ENCODE assay signal across 16 mouse cellular contexts in the genomic region with DNA sequence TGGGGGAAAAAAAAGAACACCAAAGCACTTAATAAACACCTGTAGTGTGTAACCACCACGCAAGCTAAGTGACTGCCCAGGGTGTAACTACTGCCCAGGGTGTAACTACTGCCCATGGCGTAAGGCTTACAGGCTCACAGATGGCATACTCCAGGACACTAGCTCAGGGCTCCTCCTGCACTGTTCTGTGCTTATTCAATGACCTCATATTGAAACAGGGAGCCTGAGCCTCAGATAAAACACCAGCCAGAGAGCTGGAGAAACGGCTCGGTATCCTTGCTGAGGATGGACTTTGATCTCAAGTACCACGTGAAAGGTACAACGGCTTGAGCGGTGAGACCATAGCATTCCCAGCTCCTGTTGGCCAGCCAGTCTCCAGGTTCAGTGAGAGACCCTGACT. TPM values are rescaled to one million over a fixed set of nuclear protein-coding genes. Genes with fewer than 3 reads are reported as not detected.
DNase-seq lines count a peak whose midpoint lies in the region; ATAC-seq lines count a peak whose summit lies in the region.
"Had no signal": no experiment of that assay in that cellular context is flagged by ENCODE, and none has a peak within 500 bp of the region (broad histone marks: within the 10 kb centered on the region; RNA-seq: fewer than 3 reads in every experiment).

No protein-coding gene starts in this region.

- H3K9ac ChIP-seq in liver, embryonic 12.5 days: peak overlapping the region; percentile 64
- H3K9ac ChIP-seq in stomach, embryonic 15.5 days: no peak overlapping the region
- H3K9ac ChIP-seq in midbrain, embryonic 11.5 days (ENCODE audit: low read length): no peak overlapping the region
- H3K9ac ChIP-seq: hindbrain, embryonic 15.5 days; limb, embryonic 15.5 days had no signal

- peak overlapping the region; percentile 51 for H3K4me2 ChIP-seq in liver, embryonic 12.5 days
- H3K4me2 ChIP-seq in stomach, embryonic 15.5 days: no peak overlapping the region
- no peak overlapping the region for H3K4me2 ChIP-seq in midbrain, embryonic 11.5 days
- H3K4me2 ChIP-seq: hindbrain, embryonic 15.5 days; limb, embryonic 15.5 days had no signal

- peaks cover 78% of the 10 kb centered on the region for H3K36me3 ChIP-seq in liver, embryonic 12.5 days
- peaks cover 13% of the 10 kb centered on the region; the same call in 1 of the 2 replicates for H3K36me3 ChIP-seq in stomach, embryonic 15.5 days
- H3K36me3 ChIP-seq in midbrain, embryonic 11.5 days (ENCODE audit: control insufficient read depth, insufficient read depth, low read length): peaks cover 4% of the 10 kb centered on the region; the same call in 1 of the 2 replicates

- no peaks in the 10 kb centered on the region for H3K27me3 ChIP-seq in liver, embryonic 12.5 days (replicated peaks)
- H3K27me3 ChIP-seq in stomach, embryonic 15.5 days (replicated peaks): no peaks in the 10 kb centered on the region
- no peaks in the 10 kb centered on the region for H3K27me3 ChIP-seq in midbrain, embryonic 11.5 days (ENCODE audit: control insufficient read depth, insufficient read depth, low read length)
- H3K27me3 ChIP-seq: hindbrain, embryonic 15.5 days; limb, embryonic 15.5 days; Patski had no signal

- peaks cover 63% of the 10 kb centered on the region for H3K4me1 ChIP-seq in liver, embryonic 12.5 days
- peaks cover 10% of the 10 kb centered on the region; the same call in 1 of the 2 replicates for H3K4me1 ChIP-seq in stomach, embryonic 15.5 days
- peaks cover 13% of the 10 kb centered on the region for H3K4me1 ChIP-seq in midbrain, embryonic 11.5 days (ENCODE audit: control insufficient read depth, insufficient read depth, low read length)

- H3K9me3 ChIP-seq in liver, embryonic 12.5 days (replicated peaks): no peaks in the 10 kb centered on the region
- H3K9me3 ChIP-seq in stomach, embryonic 15.5 days: no peaks in the 10 kb centered on the region
- H3K9me3 ChIP-seq in midbrain, embryonic 11.5 days (ENCODE audit: control insufficient read depth, low read length): no peaks in the 10 kb centered on the region
- H3K9me3 ChIP-seq: hindbrain, embryonic 15.5 days; limb, embryonic 15.5 days had no signal

- peak overlapping the region; percentile 87 for H3K27ac ChIP-seq in liver, embryonic 12.5 days
- H3K27ac ChIP-seq in stomach, embryonic 15.5 days: no peak overlapping the region
- H3K27ac ChIP-seq in midbrain, embryonic 11.5 days (ENCODE audit: low read depth, low read length): no peak overlapping the region
- H3K27ac ChIP-seq: heart, adult 2 months; hindbrain, embryonic 15.5 days; limb, embryonic 15.5 days had no signal

- H3K4me3 ChIP-seq in liver, embryonic 12.5 days: no peak overlapping the region
- no peak overlapping the region for H3K4me3 ChIP-seq in stomach, embryonic 15.5 days (replicated peaks)
- H3K4me3 ChIP-seq in midbrain, embryonic 11.5 days (ENCODE audit: low read depth, low read length): no peak overlapping the region
- H3K4me3 ChIP-seq: heart, adult 2 months; hindbrain, embryonic 15.5 days; limb, embryonic 15.5 days had no signal

- ATAC-seq in activated CD4-positive, CD25-positive, alpha-beta regulatory T cell, adult 4 months: peak; percentile 20
- ATAC-seq in liver, embryonic 12.5 days: no peak
- peak; percentile 84 for ATAC-seq in stomach, embryonic 15.5 days (ENCODE audit: insufficient read depth, low FRiP score, low read depth)
- no peak for ATAC-seq in midbrain, embryonic 11.5 days (ENCODE audit: low FRiP score)
- ATAC-seq: forebrain, embryonic 16.5 days; Patski had no signal

- 77% methylated on average over 7 of the region's 7 CpGs for WGBS in liver, embryonic 12.5 days (ENCODE audit: insufficient replicate concordance)
- 75% methylated on average over 7 of the region's 7 CpGs for WGBS in stomach, embryonic 15.5 days
- 93% methylated on average over 7 of the region's 7 CpGs for WGBS in midbrain, embryonic 11.5 days

- peak; percentile 7 for DNase-seq in kidney, adult 18-20 months
- no peak for DNase-seq in kidney, postnatal 10 days
- DNase-seq in layer of hippocampus, postnatal 25 days (ENCODE audit: extremely low spot score in 1 of 2, low spot score in 1 of 2): no peak
- no peak for DNase-seq in adrenal gland, postnatal 25 days
- no peak for DNase-seq in midbrain, embryonic 11.5 days (ENCODE audit: low spot score, missing footprints)
- DNase-seq: cerebellum, adult 11 months; heart, adult 2 months; heart, postnatal 10 days; thymus, adult 18-20 months had no signal

RNA-seq across cellular contexts. Expression of gene Mthfd2, which starts 13.7 kb away (rescaled TPM):
- 100 to 1,000 TPM; 124 to 145 TPM for polyA plus RNA-seq in activated CD4-positive, CD25-positive, alpha-beta regulatory T cell, adult 4 months (2017; shearing (Covaris generic))
- 112 and 114 TPM in 2 replicates for polyA plus RNA-seq in liver, embryonic 12.5 days (2016; fragmentation: Nextera tagmentation; extraction: Ambion mirVana)
- 33.7 and 42.0 TPM in 2 replicates for polyA plus RNA-seq in stomach, embryonic 15.5 days (2015; fragmentation: Nextera tagmentation; extraction: Ambion mirVana)
- 1 to 10 TPM; 5.3 to 7.2 TPM for total RNA-seq in layer of hippocampus, postnatal 25 days (2021)
- total RNA-seq in adrenal gland, postnatal 25 days (2021): 29.2 and 47.6 TPM in 2 replicates
- 48.0 and 51.6 TPM in 2 replicates for polyA plus RNA-seq in midbrain, embryonic 11.5 days (2014; fragmentation: Nextera tagmentation; extraction: Ambion mirVana)

RNA-seq across cellular contexts. Expression of gene Mob1a, which starts 13.8 kb away (rescaled TPM):
- polyA plus RNA-seq in activated CD4-positive, CD25-positive, alpha-beta regulatory T cell, adult 4 months (2017; shearing (Covaris generic)): 10 to 100 TPM; 66.3 to 74.8 TPM
- 58.6 and 59.9 TPM in 2 replicates for polyA plus RNA-seq in liver, embryonic 12.5 days (2016; fragmentation: Nextera tagmentation; extraction: Ambion mirVana)
- polyA plus RNA-seq in stomach, embryonic 15.5 days (2015; fragmentation: Nextera tagmentation; extraction: Ambion mirVana): 63.5 and 64.5 TPM in 2 replicates
- 10 to 100 TPM; 19.3 to 19.5 TPM for total RNA-seq in layer of hippocampus, postnatal 25 days (2021)
- 81.3 and 81.9 TPM in 2 replicates for total RNA-seq in adrenal gland, postnatal 25 days (2021)
- 73.7 and 82.0 TPM in 2 replicates for polyA plus RNA-seq in midbrain, embryonic 11.5 days (2014; fragmentation: Nextera tagmentation; extraction: Ambion mirVana)

RNA-seq across cellular contexts. Expression of gene Bola3, which starts 36.9 kb away (rescaled TPM):
- 10 to 100 TPM; 66.0 to 72.3 TPM for polyA plus RNA-seq in activated CD4-positive, CD25-positive, alpha-beta regulatory T cell, adult 4 months (2017; shearing (Covaris generic))
- 314 and 322 TPM in 2 replicates for polyA plus RNA-seq in liver, embryonic 12.5 days (2016; fragmentation: Nextera tagmentation; extraction: Ambion mirVana)
- 149 and 164 TPM in 2 replicates for polyA plus RNA-seq in stomach, embryonic 15.5 days (2015; fragmentation: Nextera tagmentation; extraction: Ambion mirVana)
- total RNA-seq in layer of hippocampus, postnatal 25 days (2021): 10 to 100 TPM; 49.2 to 51.6 TPM
- 193 and 211 TPM in 2 replicates for total RNA-seq in adrenal gland, postnatal 25 days (2021)
- 134 and 144 TPM in 2 replicates for polyA plus RNA-seq in midbrain, embryonic 11.5 days (2014; fragmentation: Nextera tagmentation; extraction: Ambion mirVana)

Comparison
In these comparisons a context has a peak if more than half of its experiments do, and no peak if none do; other contexts are left out.
1. ATAC-seq: peak in activated CD4-positive, CD25-positive, alpha-beta regulatory T cell, adult 4 months (single experiment) and stomach, embryonic 15.5 days (single experiment); none in liver, embryonic 12.5 days (single experiment) and midbrain, embryonic 11.5 days (single experiment).